In genomic region chrX:135993192-135993594, GRCm38 (mm10) we compare ENCODE assay signal across 8 mouse cellular contexts. TPM values are rescaled to one million over a fixed set of nuclear protein-coding genes. Genes with fewer than 3 reads are reported as not detected.
A peak's percentile ranks its signal among the peaks of the same experiment; 100 is the strongest.
DNase-seq lines count a peak whose midpoint lies in the region; ATAC-seq and TF ChIP-seq lines count a peak whose summit lies in the region.
"Not testable (repeated sequence)": the region's sequence is repeated elsewhere in the genome, so short reads cannot be mapped to it uniquely, and the experiment has no call there.

No protein-coding gene starts in this region.

- TF ChIP-seq CTCF in ES-Bruce4 (IDR thresholded peaks at IDR 0.05; ENCODE audit: low read depth, low read length): not testable (repeated sequence)

- DNase-seq in cerebellum, postnatal 10 days: peak; percentile 6 to 49
- DNase-seq in forebrain, embryonic 11.5 days (ENCODE audit: low spot score): not testable (repeated sequence)
- DNase-seq in midbrain, embryonic 10.5 days (ENCODE audit: low spot score): peak; percentile 30
- peak; percentile 33 for DNase-seq in retina, embryonic 14.5 days (ENCODE audit: low spot score)

- peak overlapping the region; percentile 41 for H3K27ac ChIP-seq in ES-Bruce4 (ENCODE audit: insufficient read depth, low read length)
- not testable (repeated sequence) for H3K27ac ChIP-seq in forebrain, embryonic 11.5 days (ENCODE audit: low read depth, low read length); heart, embryonic 16.5 days (ENCODE audit: low read length); intestine, embryonic 16.5 days (ENCODE audit: low read length); liver, embryonic 12.5 days
- H3K27ac ChIP-seq in midbrain, embryonic 10.5 days (replicated peaks): peak overlapping the region; percentile 78

- TF ChIP-seq EP300 in ES-Bruce4 (IDR thresholded peaks at IDR 0.05; ENCODE audit: insufficient read depth, low read depth, low read length): not testable (repeated sequence)

- not testable (repeated sequence) for TF ChIP-seq POLR2A in ES-Bruce4 (IDR thresholded peaks at IDR 0.05; ENCODE audit: insufficient read depth, low read length)

- H3K9ac ChIP-seq in ES-Bruce4 (ENCODE audit: low read depth, poor library complexity, severe bottlenecking); forebrain, embryonic 11.5 days (ENCODE audit: low read length); heart, embryonic 16.5 days (ENCODE audit: low read length); intestine, embryonic 16.5 days (ENCODE audit: low read depth, low read length); liver, embryonic 12.5 days: not testable (repeated sequence)

- H3K4me2 ChIP-seq in forebrain, embryonic 11.5 days (ENCODE audit: low read depth, low read length, severe bottlenecking); heart, embryonic 16.5 days (ENCODE audit: low read depth, low read length); intestine, embryonic 16.5 days (ENCODE audit: low read depth, low read length); liver, embryonic 12.5 days: not testable (repeated sequence)

- not testable (repeated sequence) for H3K9me3 ChIP-seq in ES-Bruce4 (replicated peaks; ENCODE audit: control insufficient read depth, insufficient read depth, low read length, poor library complexity, severe bottlenecking); forebrain, embryonic 11.5 days (ENCODE audit: control insufficient read depth, low read length); heart, embryonic 16.5 days (replicated peaks; ENCODE audit: control insufficient read depth, low read length); intestine, embryonic 16.5 days (ENCODE audit: control insufficient read depth, low read length); liver, embryonic 12.5 days (replicated peaks); midbrain, embryonic 10.5 days (replicated peaks)

- 39% methylated on average over 2 of the region's 3 CpGs for WGBS in forebrain, embryonic 11.5 days
- 63% methylated on average over 2 of the region's 3 CpGs for WGBS in heart, embryonic 16.5 days
- 54% methylated on average over 2 of the region's 3 CpGs for WGBS in intestine, embryonic 16.5 days
- 53% methylated on average over 2 of the region's 3 CpGs for WGBS in liver, embryonic 12.5 days (ENCODE audit: insufficient replicate concordance)
- WGBS in midbrain, embryonic 10.5 days: 36% methylated on average over 2 of the region's 3 CpGs

- H3K4me3 ChIP-seq in ES-Bruce4 (ENCODE audit: low read depth, low read length): 0 out of 2 replicates have a peak overlapping the region, but pooled peaks have one; percentile 26
- H3K4me3 ChIP-seq in forebrain, embryonic 11.5 days (ENCODE audit: low read depth, low read length); heart, embryonic 16.5 days (ENCODE audit: low read length); intestine, embryonic 16.5 days (ENCODE audit: low read length); liver, embryonic 12.5 days: not testable (repeated sequence)
- peak overlapping the region; percentile 29; the same call in 1 of the 2 replicates for H3K4me3 ChIP-seq in midbrain, embryonic 10.5 days

- ATAC-seq in forebrain, embryonic 11.5 days (replicated peaks; ENCODE audit: low FRiP score): peak; percentile 96
- peak; percentile 71 for ATAC-seq in heart, embryonic 16.5 days (replicated peaks; ENCODE audit: extremely low read depth, insufficient read depth, low FRiP score)
- peak; percentile 86 for ATAC-seq in intestine, embryonic 16.5 days
- ATAC-seq in liver, embryonic 12.5 days: peak; percentile 75

- H3K4me1 ChIP-seq in ES-Bruce4 (ENCODE audit: control insufficient read depth, insufficient read depth, low read length); forebrain, embryonic 11.5 days (replicated peaks; ENCODE audit: control insufficient read depth, insufficient read depth, low read length); heart, embryonic 16.5 days (ENCODE audit: control insufficient read depth, insufficient read depth, low read length); intestine, embryonic 16.5 days (ENCODE audit: control insufficient read depth, insufficient read depth, low read length); liver, embryonic 12.5 days; midbrain, embryonic 10.5 days: not testable (repeated sequence)

- not testable (repeated sequence) for H3K36me3 ChIP-seq in ES-Bruce4 (ENCODE audit: control insufficient read depth, insufficient read depth, low read length, poor library complexity, severe bottlenecking); forebrain, embryonic 11.5 days (ENCODE audit: control insufficient read depth, insufficient read depth, low read length); heart, embryonic 16.5 days (ENCODE audit: control insufficient read depth, insufficient read depth); intestine, embryonic 16.5 days (ENCODE audit: control insufficient read depth, insufficient read depth, low read length); liver, embryonic 12.5 days; midbrain, embryonic 10.5 days

- H3K27me3 ChIP-seq in ES-Bruce4 (ENCODE audit: control insufficient read depth, insufficient read depth, low read length, poor library complexity, severe bottlenecking); forebrain, embryonic 11.5 days (ENCODE audit: control insufficient read depth, insufficient read depth, low read length); heart, embryonic 16.5 days (ENCODE audit: control insufficient read depth, insufficient read depth, low read length); intestine, embryonic 16.5 days (replicated peaks; ENCODE audit: control insufficient read depth, insufficient read depth, low read length); liver, embryonic 12.5 days (replicated peaks): not testable (repeated sequence)
- H3K27me3 ChIP-seq in midbrain, embryonic 10.5 days (ENCODE audit: low read depth, poor library complexity, severe bottlenecking): peaks cover 16% of the 10 kb centered on the region; the same call in 1 of the 2 replicates

RNA-seq across cellular contexts. Expression of gene Arxes2, which starts 0.4 kb away (rescaled TPM):
- polyA plus RNA-seq in ES-Bruce4 (2011; ENCODE audit: insufficient read depth, insufficient read length, low read depth, missing spikeins): 14.8 and 16.4 TPM in 2 replicates
- polyA plus RNA-seq in forebrain, embryonic 11.5 days (2014; fragmentation: Nextera tagmentation; extraction: Ambion mirVana): 117 and 122 TPM in 2 replicates
- 51.8 and 62.1 TPM in 2 replicates for polyA plus RNA-seq in heart, embryonic 16.5 days (2015; fragmentation: Nextera tagmentation; extraction: Ambion mirVana)
- polyA plus RNA-seq in intestine, embryonic 16.5 days (2015; fragmentation: Nextera tagmentation; extraction: Ambion mirVana): 65.3 and 66.9 TPM in 2 replicates
- polyA plus RNA-seq in liver, embryonic 12.5 days (2016; fragmentation: Nextera tagmentation; extraction: Ambion mirVana): 35.6 and 38.7 TPM in 2 replicates
- polyA plus RNA-seq in midbrain, embryonic 10.5 days (2016; fragmentation: Nextera tagmentation; extraction: Ambion mirVana): 117 TPM in 2 replicates

RNA-seq across cellular contexts. Expression of gene Arxes1, which starts 40.0 kb away (rescaled TPM):
- polyA plus RNA-seq in ES-Bruce4 (2011; ENCODE audit: insufficient read depth, insufficient read length, low read depth, missing spikeins): 6.5 and 8.9 TPM in 2 replicates
- 48.9 and 49.3 TPM in 2 replicates for polyA plus RNA-seq in forebrain, embryonic 11.5 days (2014; fragmentation: Nextera tagmentation; extraction: Ambion mirVana)
- 18.6 and 19.1 TPM in 2 replicates for polyA plus RNA-seq in heart, embryonic 16.5 days (2015; fragmentation: Nextera tagmentation; extraction: Ambion mirVana)
- 19.3 and 22.1 TPM in 2 replicates for polyA plus RNA-seq in intestine, embryonic 16.5 days (2015; fragmentation: Nextera tagmentation; extraction: Ambion mirVana)
- polyA plus RNA-seq in liver, embryonic 12.5 days (2016; fragmentation: Nextera tagmentation; extraction: Ambion mirVana): 18.0 and 21.2 TPM in 2 replicates
- 41.6 and 45.7 TPM in 2 replicates for polyA plus RNA-seq in midbrain, embryonic 10.5 days (2016; fragmentation: Nextera tagmentation; extraction: Ambion mirVana)
